16 mouse cellular contexts compared by ENCODE assay signal in genomic region chr7:144148111-144148510, GRCm38 (mm10).
"Had no signal": no experiment of that assay in that cellular context is flagged by ENCODE, and none has a peak within 500 bp of the region (broad histone marks: within the 10 kb centered on the region; RNA-seq: fewer than 3 reads in every experiment).

No protein-coding gene starts in this region.

- H3K4me3 ChIP-seq: layer of hippocampus, adult 2 months; left cerebral cortex, adult 2 months; limb, embryonic 15.5 days; liver, embryonic 12.5 days; megakaryocyte, embryonic 14.5 days; neural tube, embryonic 13.5 days had no signal

- DNase-seq: kidney, adult 11 months; kidney, adult 9 months; kidney, postnatal 4 days; lung, embryonic 14.5 days; lung, postnatal 10 days; right cerebral cortex, adult 18-20 months; right cerebral cortex, postnatal 25 days; thymus, postnatal 36 days had no signal

- H3K9ac ChIP-seq: limb, embryonic 15.5 days; liver, embryonic 12.5 days; lung, embryonic 14.5 days; neural tube, embryonic 13.5 days had no signal

- H3K27me3 ChIP-seq: limb, embryonic 15.5 days; liver, embryonic 12.5 days; neural tube, embryonic 13.5 days had no signal

- H3K4me2 ChIP-seq: limb, embryonic 15.5 days; liver, embryonic 12.5 days; lung, embryonic 14.5 days; neural tube, embryonic 13.5 days had no signal

- H3K4me1 ChIP-seq: limb, embryonic 15.5 days; liver, embryonic 12.5 days; megakaryocyte, embryonic 14.5 days; neural tube, embryonic 13.5 days had no signal

- H3K9me3 ChIP-seq: limb, embryonic 15.5 days; liver, embryonic 12.5 days; megakaryocyte, embryonic 14.5 days; neural tube, embryonic 13.5 days had no signal

- ATAC-seq: liver, embryonic 12.5 days had no signal

- H3K36me3 ChIP-seq: limb, embryonic 15.5 days; liver, embryonic 12.5 days; neural tube, embryonic 13.5 days had no signal

- H3K27ac ChIP-seq: kidney, postnatal 0 days; layer of hippocampus, adult 2 months; left cerebral cortex, adult 2 months; limb, embryonic 15.5 days; liver, embryonic 12.5 days; macrophage; neural tube, embryonic 13.5 days had no signal
